Mouse (Mus musculus) CD4-positive helper T cell, adult 2 months (primary cell): ENCODE data around the gene Lrmda.

Experiments
- DNase-seq: peaks from one replicate; pipeline ENCODE4 v3.0.0-alpha.2; 2012; ENCODE audit warnings: low read depth, missing footprints, low spot score

Lrmda gene

DNA sequence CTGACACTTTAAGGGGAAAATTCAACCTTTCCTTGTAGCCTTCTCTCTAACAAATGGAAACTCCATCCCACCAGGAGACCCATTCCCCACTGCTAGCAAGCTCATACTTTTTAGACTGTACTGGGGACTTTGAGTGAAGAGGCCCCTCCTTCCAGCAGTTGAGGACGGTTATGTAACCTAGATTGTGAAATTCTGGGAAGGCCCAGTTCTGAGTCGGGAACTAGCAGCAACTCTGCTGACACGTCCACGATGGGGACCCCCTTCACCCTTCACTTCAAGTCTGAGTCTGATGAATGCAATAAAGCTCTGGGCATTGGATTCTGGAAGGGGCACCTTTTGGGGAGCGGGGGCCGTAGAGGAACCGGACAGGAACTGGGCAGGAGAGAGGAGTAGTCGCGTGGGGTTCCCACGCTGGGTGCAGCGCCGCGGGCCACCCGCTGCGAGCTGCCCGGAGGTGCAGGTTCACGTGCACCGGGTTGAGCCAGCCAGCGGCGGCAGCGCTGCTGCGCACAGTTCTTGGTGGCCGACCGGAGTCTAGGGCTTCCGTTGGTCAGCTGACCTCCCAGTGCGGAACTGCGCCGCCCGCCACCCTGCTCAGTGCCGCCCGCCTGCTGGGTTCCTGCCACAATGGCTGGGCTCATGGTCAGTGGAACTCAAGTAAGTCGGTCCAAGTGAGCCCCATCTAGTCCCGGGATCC, at the start of gene Lrmda:
TSS of gene Lrmda (plus strand) at position 461 of the 697 bp plus-strand sequence.
- no peak for DNase-seq

DNA sequence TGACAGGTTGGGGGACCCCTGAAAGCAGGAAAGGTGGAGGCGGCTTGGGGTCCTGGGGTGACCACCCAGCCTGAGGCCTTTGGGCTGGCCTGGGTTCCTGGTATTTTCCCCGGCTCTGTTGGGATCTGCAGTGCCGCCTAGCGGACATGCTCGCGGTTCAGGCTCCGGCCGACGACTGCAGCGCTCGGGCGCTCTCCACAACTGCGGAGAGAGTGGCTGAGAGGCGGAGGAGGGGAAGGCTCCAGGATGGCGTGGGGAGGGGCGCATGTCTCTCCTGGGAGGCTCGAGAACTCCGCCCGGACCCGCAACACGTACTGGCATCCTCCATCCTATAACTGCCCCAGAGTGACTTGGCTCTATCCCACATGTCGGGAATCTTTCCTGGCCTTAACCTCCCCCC, 38.0 kb upstream of the Lrmda start:
- no peak for DNase-seq

DNA sequence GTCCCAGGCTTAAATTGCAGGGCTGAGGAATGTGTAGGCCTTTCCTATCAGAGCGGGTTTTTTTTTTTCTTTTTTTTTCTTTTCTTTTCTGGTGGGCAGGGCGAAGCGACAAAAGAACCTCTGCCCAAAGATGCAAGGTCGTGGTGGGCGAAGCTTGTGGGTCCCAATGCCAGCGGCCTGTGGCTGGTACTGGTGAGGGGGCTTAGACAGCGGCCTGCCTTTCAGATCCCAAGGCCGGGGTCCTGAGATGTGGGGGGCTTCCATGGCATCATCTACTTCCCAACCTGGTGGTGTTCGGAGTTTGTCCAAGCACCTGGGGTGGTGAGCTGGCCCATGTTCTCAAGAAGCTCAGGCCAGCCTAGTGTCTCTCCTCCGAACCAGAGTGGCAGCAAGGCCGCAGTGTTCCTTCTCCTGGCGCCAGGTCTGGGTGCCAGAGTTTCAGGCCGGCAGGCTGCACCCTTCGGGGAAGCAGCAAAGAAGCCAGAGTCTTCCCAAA, 37.4 kb upstream of the Lrmda start:
- no peak for DNase-seq

DNA sequence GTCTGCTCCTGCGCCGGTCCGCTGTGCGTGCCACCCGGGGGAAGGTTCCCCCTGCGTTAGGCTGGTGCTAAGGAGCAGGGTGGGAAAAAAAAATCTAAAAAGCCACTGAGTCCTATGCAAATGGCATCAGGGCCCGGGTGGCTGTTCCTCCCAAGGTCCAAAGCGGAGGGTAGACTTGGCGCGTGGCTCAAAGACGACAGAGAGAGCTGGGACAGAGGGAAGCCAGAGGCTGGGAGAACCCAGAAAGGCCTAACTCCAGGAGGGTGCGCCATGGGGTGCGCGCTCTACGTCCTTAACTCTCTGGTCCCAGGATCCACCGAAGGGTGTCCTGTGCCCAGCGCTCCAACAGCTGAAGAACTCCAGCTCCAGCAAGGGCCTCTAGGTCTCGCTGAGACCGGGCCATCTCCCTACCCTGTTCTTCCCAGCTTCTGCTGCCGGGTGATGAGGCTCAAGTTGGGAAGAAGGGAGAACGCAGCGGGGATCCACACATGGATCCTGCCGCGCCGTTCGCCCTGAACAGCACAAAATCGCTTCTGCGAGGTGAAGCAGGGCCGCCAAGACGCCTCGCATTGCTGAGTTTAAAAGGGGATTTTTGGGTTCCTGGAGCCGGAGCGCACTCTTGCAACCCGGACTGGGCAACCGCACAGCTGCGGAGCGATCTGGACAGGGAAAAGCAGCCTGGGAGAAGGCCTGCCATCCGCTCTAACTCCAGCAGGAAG, 36.8 kb upstream of the Lrmda start:
- DNase-seq, result no peak

DNA sequence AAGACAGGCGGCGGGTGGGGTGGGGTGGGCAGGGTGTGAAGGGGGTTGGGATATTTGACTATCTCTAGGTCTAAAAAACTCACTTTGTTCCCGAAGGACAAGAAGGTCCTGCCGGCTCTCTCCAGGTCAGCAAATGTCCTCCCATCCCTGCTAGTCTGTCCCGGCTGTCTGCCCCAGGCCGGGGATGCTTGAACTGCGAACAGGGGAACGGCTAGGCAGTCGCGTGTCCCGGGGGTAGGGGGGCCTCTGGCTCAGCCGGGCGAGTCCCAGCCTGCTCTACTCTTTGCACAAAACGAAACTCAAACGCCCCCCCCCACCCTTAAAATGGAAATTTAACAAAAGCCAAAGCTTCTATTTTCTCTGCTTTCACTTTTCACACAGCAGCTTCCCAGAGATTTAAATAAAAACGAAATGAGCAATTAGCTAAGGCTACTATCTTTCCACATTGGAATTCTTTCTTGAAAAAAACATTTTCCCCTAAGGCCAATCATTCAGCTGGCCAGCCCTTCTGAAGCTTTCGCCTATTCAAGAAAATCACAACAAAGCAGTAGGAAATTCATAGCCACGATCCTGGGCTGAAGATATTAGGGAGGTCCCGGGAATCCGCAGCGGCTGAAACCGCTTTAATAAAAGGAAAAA, 36.1 kb upstream of the Lrmda start:
- no peak for DNase-seq

DNA sequence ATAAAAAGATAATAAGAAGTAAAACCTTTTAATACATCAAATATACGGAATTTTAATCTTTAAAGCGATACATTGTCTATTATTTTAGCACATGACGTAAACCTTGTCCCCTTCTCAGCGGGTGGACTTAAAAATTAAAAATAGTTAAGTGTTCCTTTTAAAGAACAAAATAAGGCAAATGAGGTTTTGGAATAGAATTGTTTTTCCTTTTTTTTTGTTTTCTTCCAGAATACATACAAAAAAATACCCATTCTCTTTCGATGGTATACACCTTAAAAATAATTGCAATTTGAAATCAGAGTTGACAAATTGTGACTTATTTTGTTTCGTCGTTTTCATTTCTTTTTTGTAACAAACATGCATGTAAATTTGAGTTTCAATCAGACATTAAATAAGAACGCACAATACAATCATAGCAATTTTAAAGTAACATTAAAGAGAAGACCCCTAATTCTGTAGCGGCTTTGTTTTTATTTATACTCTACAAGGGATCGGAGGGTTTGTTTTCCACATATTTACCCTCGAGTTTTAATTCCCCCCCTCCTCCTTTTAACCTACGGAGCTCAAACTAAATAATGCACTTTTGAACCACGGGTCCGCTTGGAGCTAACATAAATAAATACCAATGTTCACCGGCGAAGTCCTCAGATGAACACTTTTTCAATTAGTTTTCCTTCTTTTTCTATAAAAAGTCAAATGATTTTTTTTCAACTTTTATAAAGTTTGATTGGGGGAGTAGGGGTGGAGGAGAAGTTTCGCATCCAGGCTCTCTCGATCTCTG, 35.4 kb upstream of the Lrmda start:
- no peak for DNase-seq

DNA sequence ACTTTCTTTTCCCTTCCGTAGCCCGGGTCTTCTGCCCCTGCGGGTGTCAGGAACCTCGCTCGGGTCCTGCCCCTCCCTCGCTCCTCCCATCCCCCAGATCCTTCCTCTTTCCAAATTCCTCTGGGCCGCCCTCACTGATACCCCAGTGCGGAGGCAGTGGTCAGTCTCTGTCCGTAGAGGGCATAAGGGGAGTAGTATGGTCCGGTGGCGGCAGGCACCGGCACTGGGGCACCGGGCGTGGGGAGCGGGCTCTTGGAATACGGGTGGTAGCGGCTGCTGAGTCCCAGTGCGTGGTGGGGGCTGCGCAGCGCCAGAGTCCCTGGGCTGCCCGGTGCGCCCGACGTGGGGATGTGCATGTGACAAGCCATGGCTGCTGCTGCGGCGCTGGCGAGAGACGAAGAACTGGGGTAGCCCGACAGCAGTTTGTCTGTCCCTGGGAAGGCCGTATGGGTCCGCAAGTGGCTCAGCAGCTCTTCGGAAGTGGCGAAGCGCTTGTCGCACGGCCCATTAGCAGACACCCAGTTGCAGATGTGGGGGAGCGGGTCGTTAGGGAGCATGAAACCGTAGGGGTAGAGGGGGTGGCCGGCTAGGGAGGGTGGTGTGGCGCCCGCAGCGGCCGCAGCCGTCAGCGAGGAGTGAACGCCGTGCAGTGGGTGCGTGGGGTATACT, 34.6 kb upstream of the Lrmda start:
- no peak for DNase-seq

DNA sequence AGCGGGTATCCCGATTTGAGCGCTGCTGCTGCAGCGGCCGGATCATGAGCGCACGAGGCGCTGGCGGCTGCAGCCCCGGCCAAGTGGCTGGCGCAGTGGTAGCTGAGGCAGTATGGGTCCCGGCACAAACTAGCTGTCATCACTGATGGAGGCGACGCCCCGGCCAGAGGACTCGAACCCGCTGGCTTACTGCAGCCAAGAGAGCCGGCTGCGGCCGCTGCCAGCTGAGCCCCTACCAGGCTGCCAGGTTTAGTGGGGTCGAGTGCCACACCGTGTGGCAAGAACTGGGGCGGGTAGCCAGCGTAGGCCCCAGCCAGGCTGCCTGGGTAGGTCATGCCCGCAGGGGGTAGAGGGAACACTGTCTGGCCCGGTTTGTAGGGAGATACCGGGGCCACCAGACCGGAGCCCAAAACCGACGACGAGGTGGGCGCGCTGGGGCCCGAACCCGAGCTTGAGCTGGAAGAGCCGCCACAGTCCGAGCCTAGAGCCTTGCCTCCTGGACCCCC, 34.0 kb upstream of the Lrmda start:
- DNase-seq, result no peak

DNA sequence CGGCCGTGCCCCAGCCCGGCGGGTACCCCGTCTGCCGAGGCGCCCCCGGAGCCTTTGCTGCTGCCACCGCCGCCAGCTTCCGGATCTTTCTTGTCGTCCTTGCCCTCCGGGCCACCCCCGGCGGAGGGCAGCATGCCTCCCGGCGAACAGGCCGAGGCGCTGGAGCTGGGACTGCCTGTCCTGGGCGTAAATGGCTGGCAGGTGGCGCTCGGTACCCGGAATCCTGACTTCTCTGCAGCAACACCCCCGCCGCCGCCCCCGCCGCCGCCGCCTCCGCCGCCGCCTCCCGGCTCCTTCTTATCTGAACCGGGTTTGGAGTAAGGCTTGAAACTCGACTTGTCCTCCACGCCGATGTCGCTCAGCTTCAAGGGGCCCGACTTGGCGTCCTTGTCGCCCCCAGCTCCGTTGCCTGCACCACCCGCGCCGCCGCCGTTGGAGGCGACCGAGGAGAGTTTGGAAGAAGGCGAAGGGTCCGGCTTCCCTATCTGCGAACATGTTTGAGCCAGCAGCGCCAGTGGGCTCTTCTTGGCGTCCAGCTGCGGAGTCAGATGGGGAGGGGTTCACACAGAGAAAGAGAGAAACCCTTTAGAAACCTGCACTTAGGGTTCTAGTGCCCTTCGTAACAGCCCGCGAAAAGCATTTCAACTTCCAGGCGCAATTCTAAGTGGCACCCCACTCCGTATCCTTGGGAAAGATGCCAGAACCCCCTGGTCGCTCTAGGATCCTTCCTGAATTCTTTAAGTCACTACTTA, 33.4 kb upstream of the Lrmda start:
- no peak for DNase-seq

DNA sequence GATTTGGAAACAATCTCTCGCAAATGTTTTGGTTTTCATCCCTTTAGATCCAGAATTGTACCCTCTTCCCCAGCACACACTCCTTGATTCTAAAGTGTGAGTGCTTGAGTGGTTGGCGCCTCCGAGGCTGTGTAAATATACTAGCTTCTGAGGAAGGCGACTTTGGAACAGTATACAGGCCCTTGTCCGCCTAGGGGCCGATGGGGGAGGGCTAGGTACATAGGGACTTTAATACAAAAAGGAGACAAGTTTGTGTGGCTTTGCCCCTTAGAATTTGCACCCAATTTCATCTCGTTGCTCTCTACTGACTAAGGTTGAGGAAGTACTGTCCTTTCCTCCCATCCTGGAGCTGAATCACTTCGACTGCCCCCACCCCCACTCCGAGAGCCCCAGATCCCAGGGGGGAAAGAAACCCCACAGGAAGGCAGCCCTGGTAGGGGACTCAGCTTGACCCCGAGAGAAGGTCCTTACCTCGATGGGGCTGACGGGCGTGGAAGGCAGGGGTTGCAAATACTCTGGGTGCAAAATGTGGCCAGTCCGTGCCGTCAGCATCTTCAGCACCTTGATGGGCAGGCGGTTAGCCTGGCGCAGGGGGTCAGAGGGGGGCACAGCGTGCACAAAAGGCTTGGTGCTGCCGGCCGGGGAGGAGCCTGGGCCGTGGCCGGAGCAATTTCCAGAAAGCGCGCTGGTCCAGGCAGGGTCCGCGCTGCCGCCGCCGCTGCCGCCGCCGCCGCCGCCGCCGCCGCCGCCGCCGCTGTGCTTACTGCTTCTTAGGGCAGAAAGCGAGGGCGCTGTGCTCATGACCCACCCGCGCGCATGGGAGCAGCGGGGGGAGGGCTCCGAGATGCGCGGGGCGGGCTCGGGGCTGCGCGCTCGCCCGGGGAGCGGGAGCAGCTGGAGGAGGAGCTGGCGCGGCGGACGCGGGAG, 32.5 kb upstream of the Lrmda start:
- DNase-seq, result no peak

DNA sequence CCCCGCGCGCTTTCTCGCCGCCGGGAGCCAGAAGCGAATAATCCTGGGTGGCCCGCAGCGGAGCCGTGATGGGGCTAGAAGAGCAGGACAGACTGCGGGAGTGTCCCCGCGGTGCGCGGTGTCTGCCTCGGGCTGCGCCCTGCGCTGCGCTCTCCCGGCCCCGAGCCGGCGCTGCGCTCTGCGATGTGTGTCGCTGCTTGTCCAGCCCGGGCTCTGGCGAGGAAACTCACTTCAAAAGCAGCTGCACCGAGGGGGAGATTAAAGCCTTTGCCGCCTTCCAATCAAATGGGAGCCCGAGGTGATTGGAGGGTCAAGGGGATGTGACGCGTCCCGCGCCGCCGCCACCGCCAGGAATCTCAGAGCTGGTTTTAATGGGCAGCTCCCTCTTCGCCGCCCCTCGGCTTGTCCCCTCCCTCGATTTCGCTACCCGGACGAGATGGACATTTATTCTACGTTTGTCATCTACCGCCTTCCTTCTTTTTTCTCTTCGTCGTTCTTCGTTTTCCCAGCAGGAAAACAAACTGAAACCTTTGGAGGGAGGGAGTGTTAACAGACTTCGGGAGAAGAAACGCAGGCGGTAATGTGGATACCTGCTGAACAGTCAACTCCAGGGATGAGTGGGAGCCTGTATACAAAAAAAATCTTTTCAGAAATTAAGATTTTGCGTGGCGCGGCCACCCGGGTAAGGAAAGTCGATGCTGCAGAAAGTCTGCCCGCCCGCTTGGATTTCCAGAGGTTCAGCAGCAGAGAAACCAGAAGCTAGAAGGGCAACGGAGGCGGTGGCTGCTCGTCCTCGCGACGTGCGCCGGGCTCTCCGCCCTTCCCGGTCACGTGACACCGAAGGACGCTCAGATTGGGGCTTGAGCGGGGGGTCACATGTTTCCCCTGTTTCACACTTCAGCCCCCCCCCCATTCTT, 31.6 kb upstream of the Lrmda start:
- peak; percentile 26 for DNase-seq

DNA sequence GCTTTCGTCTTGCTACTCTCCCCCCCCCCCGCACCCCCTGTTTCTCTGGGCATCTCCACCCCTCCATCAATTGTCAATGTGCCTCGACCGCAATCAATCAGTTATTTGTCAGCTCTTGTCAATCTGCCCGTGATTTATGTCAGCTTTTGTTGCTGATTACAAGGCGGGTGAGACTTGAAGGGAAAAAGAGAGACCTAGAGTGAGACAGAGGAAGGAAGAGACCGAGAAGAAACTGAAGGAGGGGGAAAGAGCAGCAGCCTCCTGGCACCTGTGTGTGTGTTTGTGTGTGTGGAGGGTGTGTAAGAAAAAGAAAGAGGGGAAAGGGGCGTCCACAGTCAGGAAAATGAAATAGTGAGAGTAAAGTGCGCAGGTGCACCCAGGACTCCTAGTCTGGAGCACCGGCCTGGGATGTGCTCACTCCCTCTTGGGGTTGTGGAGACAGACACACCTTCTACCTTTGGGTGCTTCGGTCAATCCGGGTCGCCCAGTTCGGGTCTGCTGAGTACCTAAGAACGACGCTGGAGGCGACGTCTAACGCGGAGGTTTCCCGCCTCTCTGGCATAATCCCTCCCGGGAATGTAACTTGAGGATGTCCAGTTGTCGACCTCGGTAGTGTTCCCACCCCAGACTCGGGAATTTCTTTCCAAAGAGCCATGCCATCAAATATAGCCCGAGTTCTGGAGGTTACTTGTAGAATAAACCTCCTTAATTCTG, 30.8 kb upstream of the Lrmda start:
- no peak for DNase-seq

DNA sequence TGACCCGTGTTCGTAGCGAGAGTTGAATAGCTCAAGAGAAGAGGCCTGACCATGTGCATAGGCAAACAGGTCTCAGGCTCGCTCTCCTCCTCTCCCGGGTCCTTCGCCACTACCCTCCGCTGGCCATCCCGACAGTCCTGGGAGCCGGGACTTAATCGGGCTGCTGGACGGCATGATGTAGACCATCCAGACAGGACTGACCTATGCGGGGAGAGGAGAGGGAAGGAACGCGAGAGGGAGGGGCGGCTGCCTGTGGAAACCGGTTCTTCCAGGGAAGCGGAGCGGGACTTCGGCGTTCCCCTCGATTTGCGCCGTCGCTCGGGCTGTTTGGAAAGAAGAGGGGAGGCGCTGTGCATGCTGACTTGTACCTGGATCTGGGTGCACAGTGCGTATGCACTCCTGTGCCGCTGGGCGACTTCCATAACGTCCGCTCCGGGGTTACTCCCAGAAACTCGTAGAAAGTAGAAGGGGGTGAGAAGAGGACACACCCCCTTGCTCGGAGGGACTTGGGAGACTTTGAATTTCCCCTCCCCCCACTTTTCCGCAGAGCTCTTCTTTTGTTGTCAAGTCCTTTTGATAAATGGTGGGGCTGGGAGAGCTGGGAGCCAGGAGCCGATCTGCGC, 30.1 kb upstream of the Lrmda start, which contains the start of gene Zfp503:
TSS of gene Zfp503 (minus strand) at position 311 of the 623 bp plus-strand sequence.
- no peak for DNase-seq

DNA sequence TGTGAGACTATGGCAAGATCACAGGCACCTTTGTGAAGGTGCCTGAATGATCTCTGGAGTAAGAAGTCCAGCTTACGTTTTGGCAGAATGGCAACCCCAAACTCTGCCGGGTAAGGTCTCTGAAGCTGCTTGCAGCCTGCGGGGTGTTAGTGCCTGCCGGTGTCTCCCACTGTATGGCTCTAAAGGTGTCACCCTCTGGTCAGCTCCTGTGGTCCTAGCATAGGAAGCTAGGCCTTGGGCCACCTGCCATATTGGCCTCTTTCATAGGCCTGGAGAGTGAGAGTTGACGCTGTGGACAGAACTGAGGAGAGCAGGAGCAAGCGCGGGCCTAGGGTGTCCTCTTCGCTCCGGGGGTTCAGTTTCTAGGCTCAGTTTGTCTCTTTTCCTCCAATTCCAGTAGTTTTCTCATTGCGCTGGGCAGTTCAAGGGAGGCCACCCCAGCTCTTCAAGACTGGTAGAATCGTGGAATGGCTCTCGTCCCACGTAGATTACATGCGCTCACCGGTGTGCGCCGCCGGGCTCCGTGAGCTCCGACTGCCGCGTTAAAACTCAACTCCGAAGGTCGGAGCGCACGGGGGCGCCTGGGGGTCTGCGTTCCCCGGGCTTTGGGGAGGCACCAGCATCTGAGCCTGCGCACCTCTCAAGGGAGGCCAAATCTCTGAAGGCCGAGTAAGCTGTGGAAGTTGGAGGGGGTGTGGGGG, 29.0 kb upstream of the Lrmda start:
- no peak for DNase-seq

DNA sequence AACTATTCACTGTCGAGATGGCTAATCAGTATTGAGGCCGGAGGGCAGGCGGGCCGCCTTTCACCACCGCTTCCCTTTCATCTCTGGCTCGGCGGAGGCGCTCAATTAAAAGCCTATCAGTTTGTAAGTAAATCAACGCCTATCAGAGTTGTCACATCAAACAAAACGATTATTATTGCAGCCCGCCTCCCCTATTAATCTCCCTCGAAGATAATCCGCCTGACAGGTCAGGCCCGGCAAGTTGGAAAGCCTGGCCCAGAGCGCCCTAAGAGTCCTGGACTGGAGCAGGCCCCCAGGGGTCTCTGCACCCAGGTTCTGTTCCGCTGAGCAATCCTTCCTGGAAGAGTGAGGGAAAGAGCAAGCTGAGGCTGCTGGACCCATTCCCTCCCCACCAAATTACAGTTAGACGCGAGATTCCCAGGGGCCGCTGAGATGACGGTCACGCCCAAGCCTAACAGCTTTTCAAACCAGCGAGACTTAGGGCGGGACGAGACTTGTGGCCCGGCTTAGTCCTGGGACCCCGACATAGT, 28.2 kb upstream of the Lrmda start:
- DNase-seq, result no peak

DNA sequence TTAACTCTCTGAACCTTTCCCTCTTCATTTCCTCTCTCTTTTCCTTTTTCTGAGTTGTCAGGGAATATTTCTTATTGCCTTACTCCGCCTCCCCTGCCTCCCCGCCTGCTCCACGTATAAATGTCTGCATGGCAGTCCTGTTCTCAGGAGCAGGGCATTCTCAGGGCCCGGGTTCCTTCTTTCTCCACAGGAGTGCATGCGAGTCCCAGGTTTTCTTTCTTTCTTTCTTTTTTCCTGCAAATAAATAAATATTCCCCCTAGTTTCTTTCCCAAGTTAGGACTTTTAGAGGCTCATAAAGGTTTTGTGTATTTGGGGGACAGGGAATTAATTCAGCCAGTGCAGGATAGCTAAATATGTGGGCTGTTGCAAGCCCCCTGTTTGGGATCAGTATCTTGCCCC, 27.7 kb upstream of the Lrmda start:
- DNase-seq, result no peak
